Mouse (Mus musculus): Measurements from ENCODE around the gene Rpa2. TPM values are rescaled to one million over a fixed set of nuclear protein-coding genes. Genes with fewer than 3 reads are reported as not detected.
"Not testable (repeated sequence)": the region's sequence is repeated elsewhere in the genome, so short reads cannot be mapped to it uniquely, and the experiment has no call there.

Gene Rpa2
- 80.2 and 81.2 TPM in 2 replicates for polyA plus RNA-seq (2015; fragmentation: Nextera tagmentation; extraction: Ambion mirVana)

DNA sequence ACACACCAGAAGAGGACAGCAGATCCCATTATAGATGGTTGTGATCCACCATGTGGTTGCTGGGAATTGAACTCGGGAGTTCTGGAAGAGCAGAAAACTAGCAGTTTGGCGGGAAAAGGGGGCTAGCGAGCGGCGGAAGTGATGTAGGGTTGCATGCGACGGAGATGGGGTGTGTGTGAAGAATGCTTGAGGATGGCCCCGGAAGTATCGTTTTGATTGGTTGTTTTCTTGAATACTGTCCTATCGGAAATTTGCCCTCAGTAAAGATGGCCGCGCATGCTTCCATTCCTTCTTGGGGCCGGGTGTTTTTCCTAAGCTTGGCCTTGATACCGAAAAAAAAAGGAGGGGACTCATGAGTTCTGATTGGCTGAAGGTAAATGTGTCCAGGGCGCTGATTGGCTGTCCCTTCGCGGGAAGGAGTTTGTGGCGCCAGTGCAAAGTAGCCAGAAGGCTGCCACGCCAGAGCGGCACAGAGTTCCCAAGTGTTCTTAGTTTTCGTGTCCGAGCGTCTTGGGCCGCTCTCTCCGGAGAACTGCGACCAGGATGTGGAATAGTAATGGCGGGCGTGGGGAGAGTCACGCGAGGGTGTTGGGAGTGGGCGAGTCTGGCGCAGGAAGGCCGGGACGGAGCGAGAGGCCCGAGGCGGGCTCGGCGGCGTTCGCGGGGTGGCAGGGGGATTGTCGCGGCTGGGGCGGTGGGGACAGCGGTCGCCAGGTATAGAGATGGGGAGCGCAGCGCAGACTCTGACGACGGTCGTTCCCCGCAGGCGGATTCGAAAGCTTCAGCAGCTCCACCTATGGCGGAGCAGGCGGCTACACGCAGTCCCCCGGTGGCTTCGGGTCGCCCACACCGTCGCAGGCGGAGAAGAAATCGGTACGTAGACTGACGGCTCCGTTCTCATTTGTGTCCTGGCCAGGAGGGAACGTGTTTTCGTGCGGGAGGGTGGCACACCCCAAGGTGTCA is at the start of gene Rpa2:
TSS of gene Rpa2 (plus strand) at position 419 of the 963 bp plus-strand sequence.
- Histone ChIP-seq H3K9me3 (no peaks in the 10 kb centered on the region), H3K4me1 (peaks cover 13% of the 10 kb centered on the region), H3K27me3 (replicated peaks) (no peaks in the 10 kb centered on the region), H3K4me2 (peak within 1 kb of the TSS; percentile 90), H3K9ac (peak within 1 kb of the TSS; percentile 92), H3K4me3 (peak within 1 kb of the TSS; percentile 93), H3K27ac (replicated peaks) (peak within 1 kb of the TSS; percentile 84), H3K36me3 (peaks cover 32% of the 10 kb centered on the region)
- WGBS = under 1% methylated on average over 71 of the region's 71 CpGs
- peak; percentile 90 for ATAC-seq (ENCODE audit: extremely low read depth, insufficient number of reproducible peaks, low FRiP score, low TSS enrichment)

DNA sequence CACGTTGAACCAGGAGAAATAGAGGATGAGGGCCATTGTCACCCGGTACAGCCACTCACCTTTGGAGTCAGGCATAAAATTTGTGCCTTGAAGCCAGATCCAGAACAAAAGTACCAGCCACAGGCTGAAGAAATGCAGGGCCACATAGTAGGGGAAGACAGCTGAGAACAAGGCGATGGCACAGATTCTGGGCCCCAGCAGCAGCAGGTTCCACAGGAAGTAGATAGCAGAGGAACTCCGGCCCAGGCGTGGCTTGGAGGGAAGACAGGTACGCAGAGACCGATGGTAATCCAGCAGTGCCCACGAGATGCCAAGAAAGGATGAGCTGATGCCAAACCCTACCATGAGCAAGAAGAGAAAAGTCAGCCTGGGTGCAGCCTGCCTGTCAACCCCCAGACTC is 39.9 kb upstream of the Rpa2 start:
- WGBS = 81% methylated on average over 8 of the region's 8 CpGs
- Histone ChIP-seq H3K4me2 (no peak overlapping the region), H3K4me1 (peaks cover 21% of the 10 kb centered on the region), H3K4me3 (no peak overlapping the region), H3K9ac (no peak overlapping the region), H3K27ac (replicated peaks) (no peak overlapping the region), H3K27me3 (replicated peaks) (no peaks in the 10 kb centered on the region), H3K36me3 (peaks cover 25% of the 10 kb centered on the region), H3K9me3 (no peaks in the 10 kb centered on the region)
- ATAC-seq (ENCODE audit: extremely low read depth, insufficient number of reproducible peaks, low FRiP score, low TSS enrichment) = no peak

DNA sequence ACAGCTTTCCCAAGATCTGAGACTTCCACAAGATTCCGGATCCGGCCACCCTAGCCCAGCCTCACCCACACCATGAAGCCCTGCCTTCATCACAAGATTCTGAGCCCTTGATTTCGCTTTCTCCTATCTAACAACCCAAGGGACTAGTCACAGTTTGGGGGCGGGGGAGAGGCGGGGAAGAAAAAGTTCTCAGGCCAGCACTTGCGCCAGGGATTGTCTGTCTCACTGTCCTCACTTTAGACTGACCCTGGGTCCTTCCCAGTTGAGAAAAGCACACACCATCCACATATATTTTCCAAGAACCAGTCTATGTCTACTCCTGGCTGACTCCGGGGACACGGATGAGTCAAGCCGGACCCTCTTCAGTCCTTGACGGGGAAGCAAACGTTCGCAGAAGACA is 36.5 kb upstream of the Rpa2 start:
- Histone ChIP-seq H3K27me3 (replicated peaks) (no peaks in the 10 kb centered on the region), H3K4me2 (peak overlapping the region; percentile 97), H3K9me3 (no peaks in the 10 kb centered on the region), H3K4me1 (peaks cover 11% of the 10 kb centered on the region), H3K4me3 (peak overlapping the region; percentile 70), H3K27ac (replicated peaks) (no peak overlapping the region; the same call in 1 of the 2 replicates), H3K36me3 (peaks cover 10% of the 10 kb centered on the region; the same call in 1 of the 2 replicates), H3K9ac (peak overlapping the region; percentile 82)
- no peak for ATAC-seq (ENCODE audit: extremely low read depth, insufficient number of reproducible peaks, low FRiP score, low TSS enrichment)
- WGBS = 38% methylated on average over 12 of the region's 12 CpGs

DNA sequence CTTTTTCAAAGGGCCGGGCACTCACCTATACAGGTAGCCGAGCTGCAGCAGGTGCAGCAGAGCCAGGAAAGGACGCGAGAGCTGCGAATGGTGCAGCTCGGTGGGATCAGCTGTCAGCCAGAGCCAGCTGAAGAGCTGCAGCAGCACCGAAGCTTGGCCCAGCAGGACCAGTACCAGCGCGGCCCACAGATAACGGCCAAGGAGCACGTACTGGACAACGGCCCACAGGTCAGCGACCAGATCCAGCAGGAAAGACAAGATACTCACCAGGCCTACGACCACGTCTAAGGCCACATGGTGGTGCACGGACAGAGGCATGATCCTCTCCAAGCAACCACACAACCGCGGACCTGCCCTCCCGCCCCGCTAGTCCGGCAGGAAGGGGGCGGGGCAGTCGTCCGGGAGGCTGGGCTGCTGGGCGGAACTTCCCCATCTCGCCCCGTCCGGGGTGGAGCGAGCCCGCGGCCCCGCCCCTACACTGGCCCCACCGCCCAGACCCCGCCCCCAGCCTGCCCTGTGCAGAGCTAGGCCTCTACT is 35.9 kb upstream of the Rpa2 start, which contains the start of gene Xkr8:
TSS of gene Xkr8 (minus strand) at position 399 of the 537 bp plus-strand sequence.
- Histone ChIP-seq H3K27me3 (replicated peaks) (no peaks in the 10 kb centered on the region), H3K4me2 (peak within 1 kb of the TSS; percentile 97), H3K9me3 (no peaks in the 10 kb centered on the region), H3K4me3 (peak within 1 kb of the TSS; percentile 70), H3K9ac (peak within 1 kb of the TSS; percentile 82), H3K36me3 (peaks cover 10% of the 10 kb centered on the region; the same call in 1 of the 2 replicates), H3K4me1 (peaks cover 11% of the 10 kb centered on the region), H3K27ac (replicated peaks) (no peak within 1 kb of the TSS; the same call in 1 of the 2 replicates)
- peak; percentile 92 for ATAC-seq (ENCODE audit: extremely low read depth, insufficient number of reproducible peaks, low FRiP score, low TSS enrichment)
- 1% methylated on average over 34 of the region's 34 CpGs for WGBS

DNA sequence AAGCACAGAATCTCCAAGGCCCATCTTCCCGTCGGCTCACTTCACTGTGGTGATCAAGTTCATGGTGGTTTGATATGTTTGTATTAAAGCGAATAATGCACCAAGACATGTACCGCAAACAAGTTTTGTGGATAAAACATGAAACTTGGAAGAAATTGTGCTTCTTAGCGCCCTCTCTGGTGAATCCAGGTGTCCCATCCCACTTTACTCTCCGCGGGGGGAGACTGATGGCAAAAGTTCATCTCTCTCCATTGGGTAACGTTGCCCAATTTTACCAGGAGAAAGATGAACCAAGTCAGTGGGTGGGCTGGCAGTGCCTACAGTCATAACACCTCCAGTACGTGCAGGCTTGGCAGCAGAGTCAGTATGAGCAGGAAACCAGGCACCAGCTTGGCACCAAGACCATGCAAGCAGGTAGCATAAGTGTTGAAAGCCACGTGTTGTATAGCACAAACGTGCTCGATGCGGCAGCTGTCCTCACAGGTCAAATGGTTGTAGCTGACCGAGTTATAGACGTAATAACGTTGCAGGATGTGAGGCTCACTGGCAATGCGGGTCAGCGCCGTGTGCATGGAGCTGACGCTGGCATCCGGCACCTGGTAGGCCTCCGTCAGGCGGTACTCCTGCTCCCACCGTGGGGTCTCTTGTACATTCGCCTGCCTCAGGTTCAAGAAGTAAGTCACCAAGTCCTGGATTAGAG is 34.9 kb upstream of the Rpa2 start:
- Histone ChIP-seq H3K4me3 (no peak overlapping the region), H3K4me2 (no peak overlapping the region), H3K36me3 (no peaks in the 10 kb centered on the region), H3K4me1 (peaks cover 11% of the 10 kb centered on the region), H3K9ac (no peak overlapping the region), H3K9me3 (no peaks in the 10 kb centered on the region), H3K27me3 (replicated peaks) (no peaks in the 10 kb centered on the region), H3K27ac (replicated peaks) (no peak overlapping the region)
- ATAC-seq (ENCODE audit: extremely low read depth, insufficient number of reproducible peaks, low FRiP score, low TSS enrichment) = no peak
- 89% methylated on average over 25 of the region's 25 CpGs for WGBS

DNA sequence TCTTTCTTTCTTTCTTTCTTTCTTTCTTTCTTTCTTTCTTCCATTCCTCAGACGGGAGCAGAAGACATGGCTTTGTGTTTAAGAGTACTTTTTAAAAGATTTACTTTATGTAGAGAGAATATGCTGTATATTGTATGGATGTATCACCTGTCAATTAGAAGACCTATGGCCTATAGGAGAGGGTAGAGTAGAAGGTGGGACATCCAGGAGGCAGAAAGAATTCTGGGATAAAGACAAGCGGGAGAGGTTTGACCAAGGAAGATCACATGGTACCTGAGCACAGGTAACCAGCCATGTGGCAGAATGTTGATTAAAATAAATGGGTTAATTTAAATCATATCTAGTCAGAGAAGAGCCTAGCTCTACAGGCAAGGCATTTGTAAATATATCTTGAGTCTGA is 33.4 kb upstream of the Rpa2 start:
- no peak for ATAC-seq (ENCODE audit: extremely low read depth, insufficient number of reproducible peaks, low FRiP score, low TSS enrichment)
- 86% methylated on average over 2 of the region's 2 CpGs for WGBS

DNA sequence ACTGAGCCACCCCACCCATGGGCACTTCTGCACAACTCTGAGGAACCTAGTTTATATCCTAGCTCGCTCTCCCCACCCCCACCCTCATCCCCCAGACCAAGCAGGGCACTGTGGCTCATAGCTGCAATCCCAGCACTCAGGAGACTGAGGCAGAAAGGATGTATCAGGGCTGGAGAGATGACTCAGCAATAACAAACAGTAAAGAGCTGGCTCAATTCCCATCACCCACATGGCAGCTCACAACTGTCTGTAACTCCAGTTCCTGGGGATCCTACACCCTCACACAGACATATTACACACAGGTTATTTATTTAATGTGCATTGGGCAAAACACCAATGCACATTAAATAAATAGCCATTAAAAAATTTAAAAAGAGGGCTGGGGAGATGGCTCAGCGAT is 32.7 kb upstream of the Rpa2 start:
- H3K4me1 ChIP-seq = peaks cover 11% of the 10 kb centered on the region
- H3K36me3 ChIP-seq = no peaks in the 10 kb centered on the region
- no peaks in the 10 kb centered on the region for H3K9me3 ChIP-seq
- no peak overlapping the region for H3K27ac ChIP-seq (replicated peaks)
- H3K27me3 ChIP-seq (replicated peaks) = no peaks in the 10 kb centered on the region
- WGBS = 73% methylated on average over 2 of the region's 2 CpGs
- no peak for ATAC-seq (ENCODE audit: extremely low read depth, insufficient number of reproducible peaks, low FRiP score, low TSS enrichment)
- H3K4me3 ChIP-seq = no peak overlapping the region
- H3K9ac ChIP-seq = no peak overlapping the region
- H3K4me2 ChIP-seq = no peak overlapping the region

More for the DNA sequence above, 33.4 kb upstream of the Rpa2 start:
- no peak overlapping the region for H3K9ac ChIP-seq
- H3K27ac ChIP-seq (replicated peaks) = no peak overlapping the region
- no peaks in the 10 kb centered on the region for H3K9me3 ChIP-seq
- no peaks in the 10 kb centered on the region for H3K36me3 ChIP-seq
- H3K4me2 ChIP-seq = no peak overlapping the region
- H3K27me3 ChIP-seq (replicated peaks) = no peaks in the 10 kb centered on the region
- no peak overlapping the region for H3K4me3 ChIP-seq
- H3K4me1 ChIP-seq = peaks cover 11% of the 10 kb centered on the region

DNA sequence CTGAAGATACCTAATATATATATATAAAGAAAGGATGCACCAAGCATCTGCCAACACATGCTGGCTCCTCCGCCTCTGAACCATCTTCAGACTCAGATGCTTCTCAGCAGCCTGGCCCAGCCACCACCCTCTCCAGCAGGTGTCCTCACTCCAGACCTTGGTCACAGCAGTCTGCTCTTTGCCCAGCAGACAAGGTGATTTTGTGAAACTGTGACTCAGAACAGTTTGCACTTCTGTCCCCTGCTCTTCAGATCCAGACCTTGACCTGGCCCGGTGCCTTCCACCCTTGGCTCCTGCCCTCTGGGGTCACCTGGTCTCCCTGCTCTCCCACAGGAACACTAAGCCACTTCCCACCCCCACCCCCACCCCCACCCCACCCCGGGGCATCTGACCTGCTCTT is 32.2 kb upstream of the Rpa2 start:
- no peak overlapping the region for H3K9ac ChIP-seq
- H3K9me3 ChIP-seq = no peaks in the 10 kb centered on the region
- no peaks in the 10 kb centered on the region for H3K36me3 ChIP-seq
- H3K27me3 ChIP-seq (replicated peaks) = no peaks in the 10 kb centered on the region
- peaks cover 11% of the 10 kb centered on the region for H3K4me1 ChIP-seq
- no peak for ATAC-seq (ENCODE audit: extremely low read depth, insufficient number of reproducible peaks, low FRiP score, low TSS enrichment)
- WGBS = 52% methylated on average over 3 of the region's 3 CpGs
- H3K27ac ChIP-seq (replicated peaks) = no peak overlapping the region
- no peak overlapping the region for H3K4me2 ChIP-seq
- no peak overlapping the region for H3K4me3 ChIP-seq

DNA sequence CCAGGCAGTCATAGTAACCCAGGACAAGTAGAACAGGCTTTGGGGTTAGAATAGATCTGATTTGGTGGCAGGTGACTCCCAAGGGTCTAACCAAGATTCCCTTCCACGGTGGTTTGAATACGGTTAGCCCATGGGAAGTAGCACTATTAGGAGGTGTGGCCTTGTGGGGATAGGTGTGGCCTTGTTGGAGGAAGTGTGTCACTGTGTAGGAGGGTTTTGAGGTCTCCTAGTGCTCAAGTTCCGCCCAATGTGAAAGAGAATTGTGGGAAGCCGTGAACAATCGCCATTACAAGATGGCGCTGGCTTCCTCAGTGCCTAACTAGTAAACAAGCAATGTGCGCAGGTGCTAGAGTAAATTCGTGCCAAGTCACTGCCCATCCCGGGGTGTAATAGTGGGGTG is 31.0 kb upstream of the Rpa2 start:
- H3K4me3 ChIP-seq; H3K27me3 ChIP-seq (replicated peaks); H3K4me2 ChIP-seq; ATAC-seq (ENCODE audit: extremely low read depth, insufficient number of reproducible peaks, low FRiP score, low TSS enrichment); H3K4me1 ChIP-seq; H3K36me3 ChIP-seq; H3K9me3 ChIP-seq; H3K9ac ChIP-seq; H3K27ac ChIP-seq (replicated peaks): not testable (repeated sequence)
- WGBS = 79% methylated on average over 9 of the region's 9 CpGs

DNA sequence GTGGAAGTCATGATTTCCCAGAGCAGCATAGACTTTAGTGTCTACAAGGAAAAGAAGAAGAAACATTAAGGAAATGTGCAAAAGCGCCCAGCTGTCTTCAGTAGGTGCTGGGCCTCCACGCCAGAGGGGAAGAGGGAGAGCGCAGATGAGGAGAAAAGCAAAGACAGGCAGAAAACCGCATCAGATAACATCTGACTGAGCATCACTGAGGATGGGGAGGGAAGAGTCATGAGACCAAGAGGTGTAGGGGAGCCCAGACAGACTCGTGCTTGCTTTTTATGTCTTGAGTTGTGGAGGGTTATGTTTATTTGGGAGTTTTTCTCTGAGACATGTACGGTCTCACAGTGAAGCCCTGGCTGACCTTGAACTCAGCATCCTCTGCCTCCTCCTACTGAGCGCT is 26.6 kb upstream of the Rpa2 start:
- Histone ChIP-seq H3K9ac (no peak overlapping the region), H3K27me3 (replicated peaks) (no peaks in the 10 kb centered on the region), H3K9me3 (no peaks in the 10 kb centered on the region), H3K36me3 (no peaks in the 10 kb centered on the region), H3K4me1 (peaks cover 13% of the 10 kb centered on the region), H3K4me3 (no peak overlapping the region), H3K4me2 (no peak overlapping the region), H3K27ac (replicated peaks) (no peak overlapping the region)
- WGBS = 84% methylated on average over 7 of the region's 7 CpGs
- ATAC-seq (ENCODE audit: extremely low read depth, insufficient number of reproducible peaks, low FRiP score, low TSS enrichment) = no peak
